In the genomic region with DNA sequence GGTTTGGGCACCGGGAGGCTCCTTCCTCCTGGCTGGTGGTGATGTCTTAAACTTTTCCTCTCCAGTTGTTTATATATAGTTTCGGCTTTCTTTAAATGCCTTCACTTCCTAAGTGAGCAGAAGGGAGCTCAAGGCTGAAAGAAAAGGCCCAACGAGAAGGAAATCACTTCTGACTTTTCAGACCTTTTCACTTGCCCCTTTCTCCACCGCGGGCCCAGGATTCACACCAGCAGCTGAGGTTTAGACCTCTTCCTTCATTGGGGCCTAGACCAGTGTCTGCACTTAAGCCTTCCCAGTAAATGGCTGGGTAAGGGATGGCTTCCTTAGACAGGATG, we compare ENCODE assay signal across 9 mouse cellular contexts. TPM values are rescaled to one million over a fixed set of nuclear protein-coding genes. Genes with fewer than 3 reads are reported as not detected.
DNase-seq lines count a peak whose midpoint lies in the region; ATAC-seq and TF ChIP-seq lines count a peak whose summit lies in the region.
"Had no signal": no experiment of that assay in that cellular context is flagged by ENCODE, and none has a peak within 500 bp of the region (broad histone marks: within the 10 kb centered on the region; RNA-seq: fewer than 3 reads in every experiment).

No protein-coding gene starts in this region.

- no peak for ATAC-seq in hindbrain, postnatal 0 days
- ATAC-seq in neural tube, embryonic 13.5 days (ENCODE audit: low read depth) = no peak

- no peaks in the 10 kb centered on the region for H3K36me3 ChIP-seq in hindbrain, postnatal 0 days (ENCODE audit: insufficient read depth, low read length)
- H3K36me3 ChIP-seq in neural tube, embryonic 13.5 days = no peaks in the 10 kb centered on the region

- TF ChIP-seq CTCF in left cerebral cortex, adult 2 months (IDR thresholded peaks at IDR 0.05) = no peak
- TF ChIP-seq CTCF in embryonic fibroblast, embryonic 13.5 days (IDR thresholded peaks at IDR 0.05; ENCODE audit: borderline replicate concordance, insufficient read depth, low read length) = no peak
- no peak for TF ChIP-seq CTCF in hindbrain, postnatal 0 days (IDR thresholded peaks at IDR 0.05; ENCODE audit: low read depth)

- peak overlapping the region; percentile 99 for H3K27ac ChIP-seq in left cerebral cortex, adult 2 months
- no peak overlapping the region for H3K27ac ChIP-seq in embryonic fibroblast, embryonic 13.5 days (ENCODE audit: insufficient read depth, low read length)
- no peak overlapping the region for H3K27ac ChIP-seq in hindbrain, postnatal 0 days
- H3K27ac ChIP-seq in neural tube, embryonic 13.5 days (replicated peaks) = no peak overlapping the region

- intact Hi-C loops in left cerebral cortex, adult 2 months (cut with DNase I) = loop anchor here (2.0 to 5.0 kb wide), 3 partner anchors 19 to 899 kb away; a partner anchor contains a TSS

- H3K4me3 ChIP-seq in left cerebral cortex, adult 2 months = peak overlapping the region; percentile 55
- peak overlapping the region; percentile 42 for H3K4me3 ChIP-seq in embryonic fibroblast, embryonic 13.5 days (ENCODE audit: insufficient read depth, low read length)
- H3K4me3 ChIP-seq in hindbrain, postnatal 0 days (ENCODE audit: low read length) = peak overlapping the region; percentile 38
- H3K4me3 ChIP-seq in neural tube, embryonic 13.5 days = peak overlapping the region; percentile 37

- H3K27me3 ChIP-seq in hindbrain, postnatal 0 days (ENCODE audit: insufficient read depth, low read length) = peaks cover 62% of the 10 kb centered on the region
- peaks cover 80% of the 10 kb centered on the region for H3K27me3 ChIP-seq in neural tube, embryonic 13.5 days

- no peak for DNase-seq in left cerebral cortex, adult 2 months (ENCODE audit: extremely low spot score in 1 of 2, low spot score in 2 of 2)
- no peak for DNase-seq in left cerebral cortex, adult 8-10 months (ENCODE audit: low spot score in 2 of 2)
- DNase-seq in hindbrain, postnatal 0 days (ENCODE audit: low spot score) = no peak
- no peak for DNase-seq in adrenal gland, postnatal 36 days
- DNase-seq in frontal cortex, postnatal 14 days (ENCODE audit: low spot score in 2 of 2) = no peak
- no peak for DNase-seq in gastrocnemius, postnatal 4 days (ENCODE audit: low spot score in 2 of 2)

- H3K9ac ChIP-seq in hindbrain, postnatal 0 days (replicated peaks; ENCODE audit: low read length) = no peak overlapping the region
- peak overlapping the region; percentile 54; the same call in 1 of the 2 replicates for H3K9ac ChIP-seq in neural tube, embryonic 13.5 days

- no peaks in the 10 kb centered on the region for H3K9me3 ChIP-seq in hindbrain, postnatal 0 days (ENCODE audit: low read length)
- no peaks in the 10 kb centered on the region for H3K9me3 ChIP-seq in neural tube, embryonic 13.5 days

- H3K4me1 ChIP-seq in embryonic fibroblast, embryonic 13.5 days (ENCODE audit: control insufficient read depth, insufficient read depth, low read length) = no peaks in the 10 kb centered on the region
- H3K4me1 ChIP-seq in hindbrain, postnatal 0 days (ENCODE audit: insufficient read depth, low read length) = peaks cover 8% of the 10 kb centered on the region; the same call in 1 of the 2 replicates
- H3K4me1 ChIP-seq in neural tube, embryonic 13.5 days (replicated peaks) = peaks cover 12% of the 10 kb centered on the region

- WGBS in hindbrain, postnatal 0 days = 3% methylated on average over 5 of the region's 5 CpGs
- WGBS in neural tube, embryonic 13.5 days = 0% methylated on average over 5 of the region's 5 CpGs

- peak overlapping the region; percentile 65 for H3K4me2 ChIP-seq in hindbrain, postnatal 0 days (ENCODE audit: low read depth, low read length)
- peak overlapping the region; percentile 66 for H3K4me2 ChIP-seq in neural tube, embryonic 13.5 days

- TF ChIP-seq POLR2A in embryonic fibroblast, embryonic 13.5 days (IDR thresholded peaks at IDR 0.05; ENCODE audit: low read depth, low read length) = no peak

RNA-seq across cellular contexts. Expression of a gene that starts 16.8 kb away (rescaled TPM):
- total RNA-seq in left cerebral cortex, adult 2 months (2021) = 1 to 10 TPM; 6.9 to 8.6 TPM
- total RNA-seq in left cerebral cortex, adult 8-10 months (2022) = 1 to 10 TPM; 5.9 to 7.2 (median 6.5) TPM
- polyA plus RNA-seq in embryonic fibroblast, embryonic 13.5 days (2011; ENCODE audit: insufficient read length, low read depth, missing spikeins) = 0.16 and 0.27 TPM in 2 replicates
- 0.04 TPM in 1 of 2 replicates, not detected in the other for total RNA-seq in hindbrain, postnatal 0 days (2014; rRNA removed)
- not detected in 2 replicates for polyA plus RNA-seq in hindbrain, postnatal 0 days (2015; fragmentation: Nextera tagmentation; extraction: Ambion mirVana)
- polyA plus RNA-seq in neural tube, embryonic 13.5 days (2015; fragmentation: Nextera tagmentation; extraction: Ambion mirVana) = not detected in 2 replicates
- not detected for total RNA-seq in adrenal gland, postnatal 36 days (2021)
- total RNA-seq in gastrocnemius, postnatal 4 days (2021) = not detected
- total RNA-seq: monocyte, adult 5-6 weeks had no signal

RNA-seq across cellular contexts. Expression of a gene that starts 19.3 kb away (rescaled TPM):
- total RNA-seq in left cerebral cortex, adult 2 months (2021) = 100 to 1,000 TPM; 111 to 112 TPM
- 100 to 1,000 TPM in 1 of 4 experiments, 10 to 100 TPM in 3; 89.6 to 102 (median 96.9) TPM for total RNA-seq in left cerebral cortex, adult 8-10 months (2022)
- 3.7 and 13.9 TPM in 2 replicates for polyA plus RNA-seq in embryonic fibroblast, embryonic 13.5 days (2011; ENCODE audit: insufficient read length, low read depth, missing spikeins)
- total RNA-seq in hindbrain, postnatal 0 days (2014; rRNA removed) = 0.16 and 2.3 TPM in 2 replicates
- not detected in 2 replicates for polyA plus RNA-seq in hindbrain, postnatal 0 days (2015; fragmentation: Nextera tagmentation; extraction: Ambion mirVana)
- polyA plus RNA-seq in neural tube, embryonic 13.5 days (2015; fragmentation: Nextera tagmentation; extraction: Ambion mirVana) = 0.06 and 0.29 TPM in 2 replicates
- not detected for total RNA-seq in adrenal gland, postnatal 36 days (2021)
- not detected for total RNA-seq in gastrocnemius, postnatal 4 days (2021)
- total RNA-seq: monocyte, adult 5-6 weeks had no signal

Comparison
In these comparisons a context has a peak if more than half of its experiments do, and no peak if none do; other contexts are left out.
1. RNA of a gene that starts 19.3 kb away (total RNA-seq): 111 to 112 TPM in left cerebral cortex, adult 2 months and 89.6 to 102 TPM in left cerebral cortex, adult 8-10 months; 0.16 to 2.3 TPM in hindbrain, postnatal 0 days, not detected in adrenal gland, postnatal 36 days and not detected in gastrocnemius, postnatal 4 days; every median in the first group is over 10 times any median in the second.
2. Peak in every context shown above with its lines, with median percentiles within 50 percentile points of each other: H3K4me3 ChIP-seq.